Mouse (Mus musculus) frontal cortex, postnatal 25 days (tissue): Measurements from ENCODE around the gene Nfam1.

ENCODE experiments used
- DNase-seq, 2 experiments: peaks; one replicate each; pipeline ENCODE4 v3.0.0; 2022; ENCODE audit warnings: low spot score in 2 of 2

The Nfam1 gene

GRCm38 (mm10) chr15:82992911-82993310, 40.2 kb downstream of the Nfam1 start:
- DNase-seq, result no peak

DNA sequence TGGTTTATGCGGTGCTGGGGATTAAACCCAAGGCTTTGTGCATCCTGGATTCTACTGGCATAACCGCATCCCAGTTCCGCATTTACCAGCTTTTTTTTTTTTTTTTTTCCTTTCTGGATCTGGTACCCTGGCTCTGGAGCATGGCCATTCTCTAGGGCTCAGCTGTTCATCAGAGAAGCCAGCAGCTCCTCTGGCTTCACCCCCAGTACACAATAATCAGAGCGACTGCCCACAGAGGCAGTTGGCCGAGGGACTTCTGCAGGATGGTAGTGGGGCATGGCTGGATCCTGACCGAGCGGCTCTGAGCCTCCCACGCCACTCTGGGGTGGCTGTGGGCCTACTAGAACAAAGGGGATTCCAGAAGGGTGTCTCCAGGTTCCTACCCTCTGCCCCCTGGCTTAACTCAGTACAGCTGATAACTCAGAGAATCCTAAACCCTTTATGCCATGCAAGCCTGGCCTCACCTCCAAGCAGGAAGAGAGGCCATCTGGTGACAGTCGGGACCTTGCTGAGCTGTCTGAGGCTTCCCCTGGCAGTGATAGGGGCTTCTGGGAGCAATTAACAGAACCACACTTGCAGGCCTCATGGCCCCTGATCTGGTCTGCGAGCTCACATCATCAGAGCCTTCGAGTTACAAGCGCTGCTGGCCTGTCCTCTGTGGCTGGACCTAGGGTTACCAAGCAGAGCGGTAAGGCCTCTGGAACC, 40.9 kb downstream of the Nfam1 start:
- DNase-seq, result no peak

- no peak for DNase-seq
Observed at GRCm38 (mm10) chr15:82989190-82989704, 43.9 kb downstream of the Nfam1 start.

GRCm38 (mm10) chr15:82987732-82988112, 45.4 kb downstream of the Nfam1 start, which contains the start of gene Tcf20:
Tcf20 (minus strand) TSS chr15:82987872.
- DNase-seq, result peak; percentile 80 to 85

GRCm38 (mm10) chr15:82987014-82987731, 45.9 kb downstream of the Nfam1 start:
- no peak for DNase-seq

DNA sequence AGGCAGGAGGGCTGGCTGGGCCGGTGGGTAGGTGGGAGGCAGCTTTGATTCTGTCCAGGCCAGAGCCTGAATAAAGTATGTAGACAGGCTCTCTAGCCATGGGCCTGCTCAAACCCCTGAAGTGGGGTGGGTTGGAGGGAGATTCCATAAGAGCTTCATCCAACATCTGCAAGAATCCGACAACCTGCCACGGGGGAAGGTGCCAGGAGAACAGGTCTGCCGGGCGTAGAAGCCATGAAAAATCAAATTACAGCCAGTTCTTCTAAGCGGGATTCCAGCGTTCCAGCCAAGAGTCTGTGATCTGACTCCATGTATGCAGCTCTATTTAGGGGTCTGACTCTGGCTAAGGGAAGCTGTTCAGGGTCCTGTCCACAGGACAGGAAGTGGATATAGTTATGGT, 48.5 kb downstream of the Nfam1 start:
- DNase-seq, result no peak

DNA sequence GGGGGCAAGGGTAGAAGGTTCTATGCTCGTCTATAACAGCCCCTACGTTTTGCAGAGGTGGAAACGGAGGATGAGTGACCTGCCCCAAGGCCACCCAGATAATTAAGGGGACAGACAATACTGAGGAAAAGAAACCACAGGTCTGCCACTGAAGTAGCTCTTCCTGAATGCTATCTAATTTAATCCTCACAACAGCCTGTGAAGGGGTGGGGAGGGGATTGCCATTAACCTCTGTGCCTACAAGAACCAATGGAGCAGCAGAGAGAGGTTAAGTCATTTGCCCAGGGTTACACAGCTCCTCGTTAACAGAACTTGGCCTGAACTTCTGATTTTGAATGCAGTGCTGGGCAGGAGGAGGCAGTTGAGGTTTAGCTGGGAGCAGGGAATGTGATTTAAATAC, 49.0 kb downstream of the Nfam1 start:
- DNase-seq, result no peak

- no peak for DNase-seq
Observed at GRCm38 (mm10) chr15:82983416-82984026, 49.6 kb downstream of the Nfam1 start.

- no peak for DNase-seq
Observed at GRCm38 (mm10) chr15:82982724-82983415, 50.2 kb downstream of the Nfam1 start.

DNA sequence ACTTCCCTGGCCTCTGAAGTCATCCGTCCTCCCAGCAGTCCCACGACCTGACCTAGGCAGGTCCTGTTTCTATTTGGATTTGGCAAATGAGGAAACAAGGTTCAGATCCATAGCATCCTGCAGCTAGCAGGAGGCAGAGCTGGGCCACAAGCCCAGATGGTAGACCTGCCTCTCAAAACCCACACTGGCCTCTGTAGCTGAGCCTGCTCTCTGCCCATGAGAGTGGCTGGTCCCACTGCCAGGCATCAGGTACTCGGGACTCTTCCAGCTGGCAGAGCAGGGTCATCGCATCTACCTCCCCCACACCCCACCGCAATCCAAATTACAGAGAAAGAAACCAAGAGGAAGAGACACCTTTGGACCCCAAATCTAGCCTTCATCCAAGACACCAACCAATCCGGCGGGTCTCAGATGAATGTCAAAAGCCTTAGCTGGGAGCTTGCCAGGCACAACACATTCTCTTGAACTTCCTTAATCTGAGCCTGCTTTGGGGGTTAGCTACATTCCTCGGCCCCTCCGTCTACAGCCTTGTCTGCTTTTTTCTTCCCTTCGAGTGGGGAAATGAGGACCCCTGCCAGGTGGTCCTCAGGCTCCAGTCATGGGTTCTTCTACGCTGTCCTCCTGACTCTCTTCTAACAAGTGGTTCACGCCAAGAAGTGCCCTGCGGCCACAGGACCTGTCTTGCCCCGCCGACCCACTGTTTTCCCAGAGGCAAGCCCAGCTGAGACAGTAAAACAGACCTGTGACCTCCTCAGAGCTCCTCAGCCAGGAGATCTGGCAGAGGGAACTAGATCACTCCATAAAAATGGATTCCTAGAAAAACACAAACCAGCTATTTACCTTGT, 51.2 kb downstream of the Nfam1 start:
- no peak for DNase-seq

- DNase-seq, result no peak
Observed at GRCm38 (mm10) chr15:82979531-82979930, 53.6 kb downstream of the Nfam1 start.

DNA sequence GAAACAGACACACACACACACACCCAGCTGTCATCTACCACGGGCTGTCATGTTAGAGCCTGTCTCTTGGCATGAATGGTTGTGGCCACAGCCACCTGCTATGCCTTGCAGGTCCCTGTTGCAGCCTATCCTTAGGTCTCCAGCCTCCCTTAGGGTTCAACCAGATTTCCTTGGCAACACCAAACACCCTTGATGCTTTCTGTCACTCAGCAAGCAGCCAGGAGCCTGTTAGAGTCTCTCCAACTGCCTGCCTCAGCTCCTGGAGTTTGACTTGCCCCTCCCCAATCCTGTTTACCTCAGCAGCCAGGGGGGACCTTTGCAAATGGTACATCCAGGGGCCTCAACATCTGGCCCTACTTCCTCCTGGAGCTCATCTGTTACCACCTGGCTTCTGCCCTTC, 58.6 kb downstream of the Nfam1 start:
- no peak for DNase-seq

GRCm38 (mm10) chr15:82969206-82969721, 63.8 kb downstream of the Nfam1 start:
- DNase-seq, result no peak

DNA sequence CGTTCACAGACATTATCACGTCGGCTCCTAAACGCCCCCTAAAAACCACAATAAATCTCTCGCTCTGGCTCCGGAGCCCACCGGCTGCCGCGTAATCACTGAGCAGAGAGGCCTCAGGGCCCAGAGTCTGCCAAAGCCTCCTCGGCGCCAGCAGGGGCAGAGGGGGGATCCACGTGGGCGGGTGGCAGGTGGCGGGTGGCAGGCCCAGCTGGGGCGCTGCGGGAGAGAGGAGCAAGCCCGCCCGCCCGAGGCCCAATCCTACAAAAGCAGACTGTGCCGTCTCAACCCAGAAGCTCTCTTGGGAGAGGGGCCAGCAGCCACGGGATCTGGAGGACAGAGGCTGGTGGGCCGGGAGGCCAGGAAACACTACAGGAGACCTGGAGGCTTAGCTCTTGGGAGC, 64.7 kb downstream of the Nfam1 start:
- DNase-seq, result no peak

GRCm38 (mm10) chr15:82967947-82968346, 65.2 kb downstream of the Nfam1 start:
- DNase-seq, result no peak

DNA sequence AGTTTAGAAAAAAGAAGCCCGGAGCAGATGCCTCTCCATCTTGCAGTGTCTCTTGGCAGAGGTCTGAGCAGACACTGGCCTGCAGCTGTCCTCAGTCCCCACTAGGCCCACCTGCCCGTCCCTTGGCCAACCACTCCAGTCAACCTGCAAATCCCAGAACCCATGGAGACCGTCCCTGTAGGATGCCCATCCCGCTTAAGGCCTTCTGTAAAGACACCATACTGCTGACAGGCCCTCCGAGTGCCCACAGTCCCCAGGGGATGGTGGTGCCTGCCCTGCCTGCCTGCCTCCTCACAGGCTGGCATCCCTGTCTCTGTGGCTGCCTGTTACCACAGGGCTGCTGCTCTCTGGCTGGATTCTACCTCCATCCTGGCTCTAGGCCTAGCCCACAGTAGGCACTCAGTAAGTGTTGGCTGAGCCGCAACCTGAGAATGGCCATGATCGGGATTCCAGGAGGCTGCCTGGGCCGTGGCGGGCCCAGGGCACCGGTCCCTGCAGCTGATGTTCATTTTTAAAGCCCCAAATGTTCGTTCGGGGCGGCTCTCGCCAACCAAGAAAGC, 68.8 kb downstream of the Nfam1 start:
- no peak for DNase-seq

- DNase-seq, result no peak
Observed at GRCm38 (mm10) chr15:82963556-82964156, 69.5 kb downstream of the Nfam1 start.

DNA sequence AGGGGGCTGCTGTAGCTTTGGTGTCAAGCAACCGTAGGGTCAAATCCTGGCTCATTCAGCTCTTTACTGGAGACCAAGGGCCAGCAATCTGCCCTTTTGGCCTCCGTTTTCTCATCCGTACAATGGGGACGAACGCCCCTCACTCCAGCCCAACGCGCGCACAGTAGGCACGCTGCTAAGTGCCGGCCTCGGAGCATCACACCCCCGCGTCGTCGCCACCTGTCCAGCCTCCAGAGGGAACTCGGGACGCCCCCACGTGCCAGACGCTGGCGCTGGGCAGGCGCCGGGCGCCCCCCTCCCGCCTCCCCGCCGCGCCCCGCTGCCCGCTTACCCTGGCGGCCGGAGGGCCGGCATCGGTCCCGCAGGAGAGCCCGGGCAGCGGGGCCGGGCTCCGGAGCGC, 70.0 kb downstream of the Nfam1 start:
- no peak for DNase-seq

- no peak for DNase-seq
Observed at GRCm38 (mm10) chr15:82962536-82962935, 70.6 kb downstream of the Nfam1 start.
